In genomic region chr2:166805250-166806172, GRCm38 (mm10) we compare ENCODE assay signal across 8 mouse cellular contexts. TPM values are rescaled to one million over a fixed set of nuclear protein-coding genes. Genes with fewer than 3 reads are reported as not detected.
A peak's percentile ranks its signal among the peaks of the same experiment; 100 is the strongest.
DNase-seq lines count a peak whose midpoint lies in the region; ATAC-seq lines count a peak whose summit lies in the region.

Arfgef2 (plus strand) TSS chr2:166805588.

- H3K4me3 ChIP-seq in megakaryocyte, embryonic 14.5 days (replicated peaks) = peak within 1 kb of the TSS; percentile 98

- no peaks in the 10 kb centered on the region for H3K27me3 ChIP-seq in megakaryocyte, embryonic 14.5 days (replicated peaks)

- peaks cover 50% of the 10 kb centered on the region for H3K4me1 ChIP-seq in megakaryocyte, embryonic 14.5 days

- DNase-seq in adrenal gland, adult (ENCODE audit: inconsistent age in 2 of 2, low spot score in 1 of 2) = peak; percentile 92 to 95
- peak; percentile 92 for DNase-seq in embryo, embryonic 10.5 days (ENCODE audit: low spot score)
- DNase-seq in gastrocnemius, postnatal 14 days = peak; percentile 93
- DNase-seq in left cerebral cortex, adult 9 months (ENCODE audit: low spot score in 2 of 2) = peak; percentile 75 to 81
- peak; percentile 81 to 86 for DNase-seq in right cerebral cortex, adult 2 months (ENCODE audit: low spot score in 2 of 2)
- DNase-seq in urinary bladder, postnatal 10 days (ENCODE audit: low spot score) = peak; percentile 60

- intact Hi-C loops in gastrocnemius, postnatal 14 days (cut with DNase I; ENCODE audit: low total_unique reads) = no loop called here

- ATAC-seq in inflammation-experienced regulatory T-cells, adult 6 months = peak; percentile 93

- no peaks in the 10 kb centered on the region for H3K36me3 ChIP-seq in megakaryocyte, embryonic 14.5 days (replicated peaks; ENCODE audit: low read length)

- no peaks in the 10 kb centered on the region for H3K9me3 ChIP-seq in megakaryocyte, embryonic 14.5 days

RNA-seq across cellular contexts. Expression of gene Arfgef2, which starts in this region (rescaled TPM):
- total RNA-seq in gastrocnemius, postnatal 14 days (2021) = 10 to 100 TPM; 18.5 to 20.7 TPM
- polyA plus RNA-seq in inflammation-experienced regulatory T-cells, adult 6 months (2017; shearing (Covaris generic)) = 1 to 10 TPM; 2.4 to 4.2 (median 3.6) TPM
- 1.4 and 1.6 TPM in 2 replicates for polyA plus RNA-seq in megakaryocyte, embryonic 14.5 days (2012; ENCODE audit: insufficient read depth, low replicate concordance)

Comparison
In these comparisons a context has a peak if more than half of its experiments do, and no peak if none do; other contexts are left out.
1. Peak in every context shown above with its lines: DNase-seq, ATAC-seq and H3K4me3 ChIP-seq.